Mouse (Mus musculus) CH12.LX (cell line): ENCODE measurements around the gene Slbp. TPM values are rescaled to one million over a fixed set of nuclear protein-coding genes. Genes with fewer than 3 reads are reported as not detected.

ENCODE experiments used
- DNase-seq: peaks from one replicate; pipeline ENCODE4 v3.0.0-alpha.2; 2013; ENCODE audit errors: extremely low read depth
- H3K27ac ChIP-seq: 2 replicates; pipeline ENCODE4 v1.5.1; 2012; ENCODE audit warnings: low read depth, mild to moderate bottlenecking, control low read depth, moderate library complexity; ENCODE audit not compliant: insufficient read depth
- H3K27me3 ChIP-seq: replicated peaks from 2 replicates; pipeline ENCODE3; 2012; ENCODE audit warnings: inconsistent platforms
- H3K36me3 ChIP-seq, 2 experiments: replicated peaks in 1 of 2; 2 replicates each; pipeline versions ENCODE3 to v1.6.1; 2012; ENCODE audit warnings: inconsistent platforms in 1 of 2, low read length in 1 of 2, mild to moderate bottlenecking in 1 of 2, mixed read lengths in 1 of 2, moderate library complexity in 1 of 2; ENCODE audit not compliant: control insufficient read depth in 1 of 2, insufficient read depth in 1 of 2
- H3K4me1 ChIP-seq, 2 experiments: 2 replicates each; pipeline ENCODE4 v1.6.1; 2012; ENCODE audit warnings: inconsistent platforms in 1 of 2, moderate library complexity in 1 of 2; ENCODE audit not compliant: insufficient read depth in 2 of 2, control insufficient read depth in 1 of 2
- H3K4me2 ChIP-seq: 2 replicates; pipeline ENCODE4 v1.6.1; 2012; ENCODE audit warnings: low read depth, mild to moderate bottlenecking, control low read depth; ENCODE audit not compliant: poor library complexity, insufficient read depth, severe bottlenecking
- H3K4me3 ChIP-seq, 3 experiments: fragments of 150-350 bp in 1 of 3; sonication (generic) in 1 of 3; replicated peaks in 1 of 3; 2 replicates each; pipeline versions ENCODE3 to v1.5.1; 2011 to 2012; ENCODE audit warnings: low read depth in 2 of 3, low read length in 2 of 3, mild to moderate bottlenecking in 2 of 3, moderate library complexity in 2 of 3, control low read depth in 1 of 3, improper control_type of control experiment in 1 of 3, inconsistent platforms in 1 of 3, mixed read lengths in 1 of 3; ENCODE audit not compliant: poor library complexity in 1 of 3
- H3K79me2 ChIP-seq: replicated peaks from 2 replicates; pipeline ENCODE4 v1.6.1; 2012; ENCODE audit warnings: mild to moderate bottlenecking, moderate library complexity; ENCODE audit not compliant: control insufficient read depth, poor library complexity, insufficient read depth, severe bottlenecking; ENCODE audit errors: extremely low read depth
- H3K9ac ChIP-seq: 2 replicates; pipeline ENCODE4 v1.6.1; 2012; ENCODE audit warnings: low read depth, mild to moderate bottlenecking, control low read depth, moderate library complexity; ENCODE audit not compliant: insufficient read depth
- H3K9me3 ChIP-seq: replicated peaks from 2 replicates; pipeline ENCODE3; 2012; ENCODE audit warnings: low read length, inconsistent platforms, mixed read lengths
- BHLHE40 ChIP-seq: IDR thresholded peaks from 2 replicates; pipeline ENCODE4 v1.6.1; 2011; ENCODE audit warnings: mild to moderate bottlenecking, low read depth, low read length, improper control_type of control experiment
- CHD2 ChIP-seq: IDR thresholded peaks from 2 replicates; pipeline ENCODE4 v1.6.1; 2011; ENCODE audit warnings: low read length, improper control_type of control experiment
- CTCF ChIP-seq, 2 experiments: IDR thresholded peaks in 1 of 2; conservative IDR thresholded peaks in 1 of 2; 2 replicates each; pipeline ENCODE4 v1.5.1; 2011 to 2012; ENCODE audit warnings: low read depth in 2 of 2, low read length in 2 of 2, improper control_type of control experiment in 1 of 2, inconsistent platforms in 1 of 2, mild to moderate bottlenecking in 1 of 2, moderate library complexity in 1 of 2
- E2F4 ChIP-seq: IDR thresholded peaks from 2 replicates; pipeline ENCODE4 v1.6.1; 2011; ENCODE audit warnings: low read depth, low read length, improper control_type of control experiment; ENCODE audit not compliant: insufficient replicate concordance
- EP300 ChIP-seq: IDR thresholded peaks from 2 replicates; pipeline ENCODE4 v1.6.1; 2011; ENCODE audit warnings: low read length, improper control_type of control experiment
- ETS1 ChIP-seq: conservative IDR thresholded peaks from 2 replicates; pipeline ENCODE4 v1.6.1; 2012; ENCODE audit warnings: low read depth, mild to moderate bottlenecking, inconsistent platforms, low read length, improper control_type of control experiment, moderate library complexity
- JUN ChIP-seq: IDR thresholded peaks from 2 replicates; pipeline ENCODE4 v1.6.1; 2011; ENCODE audit warnings: low read depth, mild to moderate bottlenecking, low read length, improper control_type of control experiment, moderate library complexity; ENCODE audit not compliant: insufficient read depth
- JUND ChIP-seq: conservative IDR thresholded peaks from 2 replicates; pipeline ENCODE4 v1.6.1; 2011; ENCODE audit warnings: low read depth, low read length, improper control_type of control experiment
- KAT2A ChIP-seq: IDR thresholded peaks from 2 replicates; pipeline ENCODE4 v1.6.1; 2012; ENCODE audit warnings: low read length, improper control_type of control experiment, inconsistent platforms; ENCODE audit not compliant: insufficient replicate concordance
- MAFK ChIP-seq: IDR thresholded peaks from 2 replicates; pipeline ENCODE4 v1.6.1; 2011; ENCODE audit warnings: low read length, improper control_type of control experiment; ENCODE audit not compliant: insufficient replicate concordance
- MAX ChIP-seq: IDR thresholded peaks from 2 replicates; pipeline ENCODE4 v1.6.1; 2011; ENCODE audit warnings: low read length, improper control_type of control experiment
- MAZ ChIP-seq: IDR thresholded peaks from 2 replicates; pipeline ENCODE4 v1.6.1; 2012; ENCODE audit warnings: low read depth, mild to moderate bottlenecking, inconsistent platforms, low read length, improper control_type of control experiment, moderate library complexity
- MEF2A ChIP-seq: IDR thresholded peaks from 2 replicates; pipeline ENCODE4 v1.6.1; 2014; ENCODE audit warnings: low read depth, mild to moderate bottlenecking, inconsistent platforms, low read length, improper control_type of control experiment, borderline replicate concordance
- MXI1 ChIP-seq: IDR thresholded peaks from 2 replicates; pipeline ENCODE4 v1.6.1; 2011; ENCODE audit warnings: mild to moderate bottlenecking, low read depth, low read length, improper control_type of control experiment
- MYC ChIP-seq: IDR thresholded peaks from 2 replicates; pipeline ENCODE4 v1.6.1; 2011; ENCODE audit warnings: low read depth, mild to moderate bottlenecking, improper control_type of control experiment, low read length
- NELFE ChIP-seq: IDR thresholded peaks from 2 replicates; pipeline ENCODE4 v1.6.1; 2011; ENCODE audit warnings: low read depth, low read length, improper control_type of control experiment
- NRF1 ChIP-seq: IDR thresholded peaks from 2 replicates; pipeline ENCODE4 v1.6.1; 2014; ENCODE audit warnings: low read depth, mild to moderate bottlenecking, inconsistent platforms, low read length, improper control_type of control experiment, moderate library complexity
- PAX5 ChIP-seq: IDR thresholded peaks from 2 replicates; pipeline ENCODE4 v1.6.1; 2012; ENCODE audit warnings: low read length, inconsistent platforms, mixed read lengths
- RAD21 ChIP-seq: IDR thresholded peaks from 2 replicates; pipeline ENCODE4 v1.6.1; 2011; ENCODE audit warnings: low read depth, mild to moderate bottlenecking, low read length, improper control_type of control experiment, moderate library complexity
- RCOR1 ChIP-seq: conservative IDR thresholded peaks from 2 replicates; pipeline ENCODE4 v1.6.1; 2012; ENCODE audit warnings: low read depth, mild to moderate bottlenecking, inconsistent platforms, low read length, improper control_type of control experiment
- SMC3 ChIP-seq: IDR thresholded peaks from 2 replicates; pipeline ENCODE4 v1.6.1; 2011; ENCODE audit warnings: low read depth, low read length, improper control_type of control experiment
- TBP ChIP-seq: conservative IDR thresholded peaks from 2 replicates; pipeline ENCODE4 v1.6.1; 2011; ENCODE audit warnings: low read depth, low read length, improper control_type of control experiment
- TCF12 ChIP-seq: IDR thresholded peaks from 2 replicates; pipeline ENCODE4 v1.6.1; 2014; ENCODE audit warnings: low read depth, mild to moderate bottlenecking, inconsistent platforms, low read length, improper control_type of control experiment
- UBTF ChIP-seq: IDR thresholded peaks from 2 replicates; pipeline ENCODE4 v1.6.1; 2012; ENCODE audit warnings: low read depth, mild to moderate bottlenecking, inconsistent platforms, low read length, improper control_type of control experiment, moderate library complexity
- USF1 ChIP-seq: IDR thresholded peaks from 2 replicates; pipeline ENCODE4 v1.6.1; 2014; ENCODE audit warnings: low read depth, mild to moderate bottlenecking, inconsistent platforms, low read length, improper control_type of control experiment
- USF2 ChIP-seq: conservative IDR thresholded peaks from 2 replicates; pipeline ENCODE4 v1.6.1; 2011; ENCODE audit warnings: low read depth, low read length, improper control_type of control experiment
- ZC3H11A ChIP-seq: IDR thresholded peaks from 2 replicates; pipeline ENCODE4 v1.6.1; 2012; ENCODE audit warnings: low read depth, mild to moderate bottlenecking, inconsistent platforms, low read length, improper control_type of control experiment
- ZKSCAN1 ChIP-seq: IDR thresholded peaks from 2 replicates; pipeline ENCODE4 v1.6.1; 2012; ENCODE audit warnings: low read depth, inconsistent platforms, low read length, improper control_type of control experiment, borderline replicate concordance
- ZMIZ1 ChIP-seq: IDR thresholded peaks from 2 replicates; pipeline ENCODE4 v1.6.1; 2012; ENCODE audit warnings: low read depth, mild to moderate bottlenecking, inconsistent platforms, low read length, improper control_type of control experiment
- ZNF384 ChIP-seq: IDR thresholded peaks from 2 replicates; pipeline ENCODE4 v1.6.1; 2012; ENCODE audit warnings: low read depth, low read length, improper control_type of control experiment, inconsistent platforms
- dilution Hi-C: fragments of 300-500 bp; cut with MboI; formaldehyde crosslinking; loops from 2 replicates; pipeline ENCODE4 v1.14.3; 2020; ENCODE audit warnings: low sequenced_read_pairs; ENCODE audit not compliant: extremely low pct_unique_long_range_greater_than_20kb, extremely low pct_ligation_motif_present
- in situ Hi-C: fragments of 300-500 bp; cut with MboI; formaldehyde crosslinking; loops from 3 replicates; pipeline ENCODE4 v1.14.3; 2019; ENCODE audit warnings: low sequenced_read_pairs, low pct_ligation_motif_present, low pct_unique_long_range_greater_than_20kb, mixed read lengths
- polyA plus RNA-seq: library from polyadenylated mRNA; unstranded; fragments of >175 nt; gene quantifications from 2 replicates; pipeline ENCODE4 v1.2.1, GENCODE M21; 2012; ENCODE audit warnings: low read depth; ENCODE audit not compliant: insufficient read length
- total RNA-seq, 2 experiments: library from RNA; depleted of rRNA; stranded (reverse); fragments of 300-350 nt in 1 of 2; fragments of >200 nt in 1 of 2; gene quantifications; 2 replicates each; pipeline ENCODE4 v1.2.3; 2012 to 2014

Slbp gene
- total and polyA plus RNA-seq, 3 experiments, result 85.4 to 263 (median 117) TPM

DNA sequence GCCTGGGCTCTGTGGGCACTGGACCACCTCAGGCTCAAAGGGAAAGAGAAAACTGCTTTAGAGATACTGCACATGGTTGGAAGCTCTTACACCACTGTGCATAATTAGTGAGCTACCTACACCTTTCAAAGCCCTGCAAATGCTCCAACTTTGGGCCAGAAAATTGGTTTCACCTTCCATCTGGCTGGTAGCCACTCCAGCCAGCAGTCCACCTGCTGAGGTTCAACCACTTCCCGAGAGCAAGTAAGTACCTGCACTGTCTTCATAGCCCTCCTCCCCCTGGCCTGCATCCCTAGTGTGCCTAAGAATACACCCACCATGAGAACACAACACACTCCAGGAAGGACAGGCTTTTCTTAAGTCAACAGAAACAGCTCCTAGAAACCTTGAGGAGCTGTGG lies 40.6 kb downstream of the Slbp start:
- TF ChIP-seq MEF2A, result no peak
- TF ChIP-seq PAX5, result no peak
- TF ChIP-seq CTCF (conservative IDR thresholded peaks at IDR 0.05 in 1 of 2, IDR thresholded peaks at IDR 0.05 in 1 of 2; ENCODE audit: low read depth in 2 of 2, low read length in 2 of 2), result no peak
- TF ChIP-seq NELFE, result no peak
- TF ChIP-seq RCOR1, result no peak
- TF ChIP-seq NRF1, result no peak
- no peak for TF ChIP-seq E2F4
- no peak for TF ChIP-seq JUND
- TF ChIP-seq TBP, result no peak
- TF ChIP-seq BHLHE40, result no peak
- no peak for TF ChIP-seq MAX
- no peak for TF ChIP-seq JUN
- no peak for TF ChIP-seq ZKSCAN1
- no peak for TF ChIP-seq MXI1
- no peak for TF ChIP-seq ZNF384
- no peak for TF ChIP-seq USF2
- no peak for TF ChIP-seq ZMIZ1
- TF ChIP-seq MYC, result no peak
- TF ChIP-seq MAZ, result no peak
- no peak overlapping the region for H3K4me3 ChIP-seq
- H3K9me3 ChIP-seq, result no peaks in the 10 kb centered on the region
- H3K36me3 ChIP-seq, result peaks cover 42 to 86% of the 10 kb centered on the region in 2 experiments
- no peak overlapping the region for H3K9ac ChIP-seq
- no peak overlapping the region for H3K27ac ChIP-seq
- H3K4me1 ChIP-seq, result peaks cover 0 to 5% of the 10 kb centered on the region in 2 experiments; a peak in 1 of 4 replicates
- H3K27me3 ChIP-seq, result no peaks in the 10 kb centered on the region
- H3K79me2 ChIP-seq, result 0 out of 2 replicates have a peak, but pooled peaks cover 4% of the 10 kb centered on the region
- dilution Hi-C loops (no loop called here), in situ Hi-C loops (no loop called here)
- no peak for DNase-seq
- H3K4me2 ChIP-seq, result no peak overlapping the region

DNA sequence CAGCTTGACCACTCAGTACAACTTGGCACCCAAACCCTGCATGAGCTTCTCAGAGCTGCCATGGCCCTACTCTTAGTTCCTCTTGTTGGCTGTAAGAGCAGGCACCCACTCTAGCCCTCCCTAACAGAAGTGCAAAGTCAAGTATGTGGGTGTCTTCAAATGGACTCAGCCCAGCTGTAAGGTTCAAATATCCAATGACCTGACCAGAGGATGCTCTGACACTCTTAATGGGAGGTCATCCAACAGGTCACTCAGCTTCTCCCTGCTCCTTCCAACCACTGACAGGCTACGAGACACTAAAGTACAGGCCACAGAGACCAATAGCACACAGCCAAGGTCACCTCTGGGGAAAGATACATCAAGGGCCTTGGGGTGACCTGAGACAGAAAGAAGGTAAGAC lies 43.1 kb downstream of the Slbp start:
- in situ Hi-C loops, result no loop called here

More for the DNA sequence above, 43.1 kb downstream of the Slbp start:
- Histone ChIP-seq H3K9me3 (no peaks in the 10 kb centered on the region), H3K36me3 (peaks cover 55 to 92% of the 10 kb centered on the region in 2 experiments), H3K27ac (no peak overlapping the region), H3K4me2 (no peak overlapping the region), H3K79me2 (no peaks in the 10 kb centered on the region), H3K9ac (no peak overlapping the region), H3K4me1 (no peaks in the 10 kb centered on the region)
- dilution Hi-C loops, result no loop called here
- no peak for DNase-seq
- no peak for TF ChIP-seq ZC3H11A
- TF ChIP-seq BHLHE40, result no peak
- no peak for TF ChIP-seq NELFE
- TF ChIP-seq MEF2A, result no peak
- TF ChIP-seq RCOR1, result no peak
- TF ChIP-seq CHD2, result no peak
- no peak for TF ChIP-seq JUN
- no peak for TF ChIP-seq RAD21
- TF ChIP-seq ZMIZ1, result no peak
- TF ChIP-seq ZKSCAN1, result no peak
- TF ChIP-seq E2F4, result no peak
- no peak for TF ChIP-seq SMC3
- no peak for TF ChIP-seq USF1
- no peak for TF ChIP-seq ETS1
- no peak for TF ChIP-seq EP300
- TF ChIP-seq KAT2A, result no peak
- TF ChIP-seq TCF12, result no peak
- no peak for TF ChIP-seq MAFK
- TF ChIP-seq UBTF, result no peak
- TF ChIP-seq MXI1, result no peak
- TF ChIP-seq, all 38 proteins: peak for 0
- Histone ChIP-seq H3K4me3 (no peak overlapping the region), H3K27me3 (no peaks in the 10 kb centered on the region)
